In genomic region chr19:56116285-56116680, GRCm38 (mm10) we compare ENCODE assay signal across 13 mouse cellular contexts.
DNase-seq lines count a peak whose midpoint lies in the region; ATAC-seq and TF ChIP-seq lines count a peak whose summit lies in the region.
"Had no signal": no experiment of that assay in that cellular context is flagged by ENCODE, and none has a peak within 500 bp of the region (broad histone marks: within the 10 kb centered on the region; RNA-seq: fewer than 3 reads in every experiment).

No protein-coding gene starts in this region.

- peak overlapping the region; percentile 38; the same call in 1 of the 2 replicates for H3K27ac ChIP-seq in heart, embryonic 16.5 days (ENCODE audit: low read length)
- no peak overlapping the region for H3K27ac ChIP-seq in lung, postnatal 0 days (ENCODE audit: low read length)
- peak overlapping the region; percentile 79 for H3K27ac ChIP-seq in embryonic facial prominence, embryonic 13.5 days
- peak overlapping the region; percentile 23; the same call in 1 of the 2 replicates for H3K27ac ChIP-seq in stomach, embryonic 14.5 days (ENCODE audit: low read length)
- H3K27ac ChIP-seq: hindbrain, embryonic 14.5 days had no signal

- ATAC-seq in heart, embryonic 16.5 days (replicated peaks; ENCODE audit: extremely low read depth, insufficient read depth, low FRiP score), result no peak
- ATAC-seq in lung, postnatal 0 days, result no peak
- 0 out of 2 replicates have a peak, but pooled peaks have one; percentile 32 for ATAC-seq in embryonic facial prominence, embryonic 13.5 days (ENCODE audit: insufficient number of reproducible peaks, insufficient read depth, low FRiP score, low TSS enrichment, low read depth)
- ATAC-seq in stomach, embryonic 14.5 days (ENCODE audit: insufficient number of reproducible peaks, insufficient read depth, low FRiP score, low read depth), result no peak

- H3K27me3 ChIP-seq in heart, embryonic 16.5 days (ENCODE audit: control insufficient read depth, insufficient read depth, low read length), result no peaks in the 10 kb centered on the region
- H3K27me3 ChIP-seq in lung, postnatal 0 days (replicated peaks; ENCODE audit: insufficient read depth, low read length), result no peaks in the 10 kb centered on the region
- H3K27me3 ChIP-seq in embryonic facial prominence, embryonic 13.5 days, result peaks cover 12% of the 10 kb centered on the region
- no peaks in the 10 kb centered on the region for H3K27me3 ChIP-seq in stomach, embryonic 14.5 days (ENCODE audit: control insufficient read depth, insufficient read depth, low read length)

- H3K9ac ChIP-seq in heart, embryonic 16.5 days (ENCODE audit: low read length), result no peak overlapping the region
- no peak overlapping the region for H3K9ac ChIP-seq in lung, postnatal 0 days (replicated peaks; ENCODE audit: low read depth)
- no peak overlapping the region for H3K9ac ChIP-seq in embryonic facial prominence, embryonic 13.5 days
- no peak overlapping the region for H3K9ac ChIP-seq in stomach, embryonic 14.5 days (replicated peaks; ENCODE audit: low read depth, low read length)
- H3K9ac ChIP-seq: hindbrain, embryonic 14.5 days had no signal

- H3K36me3 ChIP-seq in heart, embryonic 16.5 days (ENCODE audit: control insufficient read depth, insufficient read depth), result no peaks in the 10 kb centered on the region
- H3K36me3 ChIP-seq in lung, postnatal 0 days (ENCODE audit: insufficient read depth, low read length), result no peaks in the 10 kb centered on the region
- no peaks in the 10 kb centered on the region for H3K36me3 ChIP-seq in embryonic facial prominence, embryonic 13.5 days
- no peaks in the 10 kb centered on the region for H3K36me3 ChIP-seq in stomach, embryonic 14.5 days (ENCODE audit: control insufficient read depth, insufficient read depth, low read length)

- no peak for TF ChIP-seq EP300 in lung, postnatal 0 days (IDR thresholded peaks at IDR 0.05)

- peak overlapping the region; percentile 27; the same call in 1 of the 2 replicates for H3K4me2 ChIP-seq in heart, embryonic 16.5 days (ENCODE audit: low read depth, low read length)
- H3K4me2 ChIP-seq in lung, postnatal 0 days (replicated peaks; ENCODE audit: low read depth, low read length), result no peak overlapping the region
- peak overlapping the region; percentile 39 for H3K4me2 ChIP-seq in embryonic facial prominence, embryonic 13.5 days
- H3K4me2 ChIP-seq in stomach, embryonic 14.5 days (replicated peaks; ENCODE audit: low read depth, low read length), result no peak overlapping the region
- H3K4me2 ChIP-seq: hindbrain, embryonic 14.5 days had no signal

- no peaks in the 10 kb centered on the region for H3K9me3 ChIP-seq in heart, embryonic 16.5 days (replicated peaks; ENCODE audit: control insufficient read depth, low read length)
- H3K9me3 ChIP-seq in lung, postnatal 0 days (ENCODE audit: low read length), result no peaks in the 10 kb centered on the region
- peaks cover 2% of the 10 kb centered on the region; the same call in 1 of the 2 replicates for H3K9me3 ChIP-seq in embryonic facial prominence, embryonic 13.5 days
- peaks cover 5% of the 10 kb centered on the region; the same call in 1 of the 2 replicates for H3K9me3 ChIP-seq in stomach, embryonic 14.5 days (ENCODE audit: control insufficient read depth, low read depth, low read length)

- 53% methylated on average over 7 of the region's 7 CpGs for WGBS in heart, embryonic 16.5 days
- 53% methylated on average over 7 of the region's 7 CpGs for WGBS in lung, postnatal 0 days
- WGBS in embryonic facial prominence, embryonic 13.5 days, result 30% methylated on average over 7 of the region's 7 CpGs
- WGBS in stomach, embryonic 14.5 days, result 29% methylated on average over 7 of the region's 7 CpGs

- H3K4me1 ChIP-seq in heart, embryonic 16.5 days (ENCODE audit: control insufficient read depth, insufficient read depth, low read length), result peaks cover 15% of the 10 kb centered on the region
- H3K4me1 ChIP-seq in lung, postnatal 0 days (ENCODE audit: insufficient read depth, low read depth, low read length), result no peaks in the 10 kb centered on the region
- H3K4me1 ChIP-seq in embryonic facial prominence, embryonic 13.5 days, result peaks cover 16% of the 10 kb centered on the region
- H3K4me1 ChIP-seq in stomach, embryonic 14.5 days (ENCODE audit: control insufficient read depth, insufficient read depth, low read length), result peaks cover 9% of the 10 kb centered on the region

- DNase-seq in heart, adult 8-10 months (ENCODE audit: low spot score), result no peak
- peak; percentile 28 for DNase-seq in lung, postnatal 0 days (ENCODE audit: low spot score)
- no peak for DNase-seq in lung, postnatal 4 days
- no peak for DNase-seq in yolk sac, embryonic 10.5 days (ENCODE audit: low spot score)
- DNase-seq in thymus, postnatal 0 days (ENCODE audit: low spot score), result no peak
- DNase-seq: cerebellum, postnatal 14 days; layer of hippocampus, adult 9-11 months; left cerebral cortex, postnatal 4 days had no signal

- no peak overlapping the region for H3K4me3 ChIP-seq in heart, embryonic 16.5 days (ENCODE audit: low read length)
- H3K4me3 ChIP-seq in lung, postnatal 0 days (ENCODE audit: low read depth, low read length), result no peak overlapping the region
- no peak overlapping the region for H3K4me3 ChIP-seq in embryonic facial prominence, embryonic 13.5 days
- H3K4me3 ChIP-seq in stomach, embryonic 14.5 days (ENCODE audit: low read depth, low read length), result no peak overlapping the region
- H3K4me3 ChIP-seq: myocyte had no signal

- TF ChIP-seq CTCF in lung, postnatal 0 days (IDR thresholded peaks at IDR 0.05), result no peak

Comparison
In these comparisons a context has a peak if more than half of its experiments do, and no peak if none do; other contexts are left out.
1. H3K4me2 ChIP-seq: peak in heart, embryonic 16.5 days (single experiment) and embryonic facial prominence, embryonic 13.5 days (single experiment); none in lung, postnatal 0 days (single experiment) and stomach, embryonic 14.5 days (single experiment).